In genomic region chr7:65779716-65780372, GRCm38 (mm10) we compare ENCODE assay signal across 17 mouse cellular contexts.
DNase-seq lines count a peak whose midpoint lies in the region; ATAC-seq and TF ChIP-seq lines count a peak whose summit lies in the region.
"Had no signal": no experiment of that assay in that cellular context is flagged by ENCODE, and none has a peak within 500 bp of the region (broad histone marks: within the 10 kb centered on the region; RNA-seq: fewer than 3 reads in every experiment).

No protein-coding gene starts in this region.

- H3K36me3 ChIP-seq in limb, embryonic 13.5 days, result no peaks in the 10 kb centered on the region
- no peaks in the 10 kb centered on the region for H3K36me3 ChIP-seq in stomach, embryonic 16.5 days (ENCODE audit: control insufficient read depth, insufficient read depth, low read length)
- no peaks in the 10 kb centered on the region for H3K36me3 ChIP-seq in hindbrain, embryonic 16.5 days (ENCODE audit: control insufficient read depth, insufficient read depth, low read length)
- H3K36me3 ChIP-seq: heart, embryonic 15.5 days; midbrain, embryonic 13.5 days; neural tube, embryonic 12.5 days had no signal

- no peak for ATAC-seq in limb, embryonic 13.5 days (ENCODE audit: low FRiP score, low read depth)
- peak; percentile 81 for ATAC-seq in stomach, embryonic 16.5 days (ENCODE audit: insufficient read depth, low FRiP score)
- no peak for ATAC-seq in hindbrain, embryonic 16.5 days
- ATAC-seq: CD4-positive, CD25-positive, alpha-beta regulatory T cell, adult 4 months; forebrain, postnatal 0 days; midbrain, embryonic 13.5 days had no signal

- TF ChIP-seq POLR2A in lung, adult 2 months (IDR thresholded peaks at IDR 0.05; ENCODE audit: borderline replicate concordance, extremely low read depth, low read depth, low read length), result no peak

- no peaks in the 10 kb centered on the region for H3K4me1 ChIP-seq in lung, adult 2 months (ENCODE audit: control insufficient read depth, insufficient read depth, low read length)
- peaks cover 42% of the 10 kb centered on the region for H3K4me1 ChIP-seq in limb, embryonic 13.5 days
- H3K4me1 ChIP-seq in stomach, embryonic 16.5 days (ENCODE audit: control insufficient read depth, insufficient read depth, low read length), result no peaks in the 10 kb centered on the region
- H3K4me1 ChIP-seq in hindbrain, embryonic 16.5 days (ENCODE audit: control insufficient read depth, insufficient read depth, low read depth, low read length), result 0 out of 2 replicates have a peak, but pooled peaks cover 2% of the 10 kb centered on the region
- H3K4me1 ChIP-seq: heart, embryonic 15.5 days; neural tube, embryonic 12.5 days had no signal

- WGBS in lung, adult 2 months, result 69% methylated on average over 14 of the region's 14 CpGs
- 61% methylated on average over 14 of the region's 14 CpGs for WGBS in limb, embryonic 13.5 days
- WGBS in stomach, embryonic 16.5 days, result 64% methylated on average over 14 of the region's 14 CpGs
- WGBS in hindbrain, embryonic 16.5 days, result 83% methylated on average over 14 of the region's 14 CpGs

- no peaks in the 10 kb centered on the region; the same call in 1 of the 2 replicates for H3K9me3 ChIP-seq in limb, embryonic 13.5 days
- 0 out of 2 replicates have a peak, but pooled peaks cover 2% of the 10 kb centered on the region for H3K9me3 ChIP-seq in stomach, embryonic 16.5 days (replicated peaks; ENCODE audit: control insufficient read depth, low read length)
- no peaks in the 10 kb centered on the region for H3K9me3 ChIP-seq in hindbrain, embryonic 16.5 days (ENCODE audit: control insufficient read depth, low read length)
- H3K9me3 ChIP-seq: heart, embryonic 15.5 days; midbrain, embryonic 13.5 days; neural tube, embryonic 12.5 days had no signal

- H3K4me3 ChIP-seq in lung, adult 2 months (replicated peaks; ENCODE audit: extremely low read depth, low read depth, low read length), result no peak overlapping the region
- no peak overlapping the region for H3K4me3 ChIP-seq in limb, embryonic 13.5 days
- no peak overlapping the region for H3K4me3 ChIP-seq in stomach, embryonic 16.5 days (replicated peaks; ENCODE audit: low read length)
- H3K4me3 ChIP-seq in hindbrain, embryonic 16.5 days (ENCODE audit: low read length), result no peak overlapping the region
- H3K4me3 ChIP-seq: heart, embryonic 15.5 days; layer of hippocampus, adult 2 months; midbrain, embryonic 13.5 days; neural tube, embryonic 12.5 days had no signal

- H3K27ac ChIP-seq in limb, embryonic 13.5 days, result peak overlapping the region; percentile 55
- peak overlapping the region; percentile 61 for H3K27ac ChIP-seq in stomach, embryonic 16.5 days (ENCODE audit: low read length)
- no peak overlapping the region for H3K27ac ChIP-seq in hindbrain, embryonic 16.5 days (ENCODE audit: low read depth, low read length)
- H3K27ac ChIP-seq: heart, embryonic 15.5 days; hindbrain, embryonic 14.5 days; layer of hippocampus, adult 2 months; midbrain, embryonic 13.5 days; neural tube, embryonic 12.5 days had no signal

- H3K27me3 ChIP-seq in limb, embryonic 13.5 days, result no peaks in the 10 kb centered on the region
- no peaks in the 10 kb centered on the region for H3K27me3 ChIP-seq in stomach, embryonic 16.5 days (ENCODE audit: control insufficient read depth, insufficient read depth, low read length)
- no peaks in the 10 kb centered on the region for H3K27me3 ChIP-seq in hindbrain, embryonic 16.5 days (replicated peaks; ENCODE audit: control insufficient read depth, insufficient read depth, low read length)
- H3K27me3 ChIP-seq: heart, embryonic 15.5 days; midbrain, embryonic 13.5 days; neural tube, embryonic 12.5 days had no signal

- no peak for TF ChIP-seq CTCF in lung, adult 2 months (IDR thresholded peaks at IDR 0.05; ENCODE audit: insufficient read depth, low read length)

- H3K4me2 ChIP-seq in limb, embryonic 13.5 days (replicated peaks), result peak overlapping the region; percentile 44
- 0 out of 2 replicates have a peak overlapping the region, but pooled peaks have one; percentile 1 for H3K4me2 ChIP-seq in stomach, embryonic 16.5 days (ENCODE audit: low read depth, low read length)
- H3K4me2 ChIP-seq in hindbrain, embryonic 16.5 days (ENCODE audit: low read length), result no peak overlapping the region
- H3K4me2 ChIP-seq: heart, embryonic 15.5 days; hindbrain, embryonic 14.5 days; midbrain, embryonic 13.5 days; neural tube, embryonic 12.5 days had no signal

- H3K9ac ChIP-seq in limb, embryonic 13.5 days, result no peak overlapping the region
- no peak overlapping the region for H3K9ac ChIP-seq in stomach, embryonic 16.5 days (ENCODE audit: low read length)
- H3K9ac ChIP-seq in hindbrain, embryonic 16.5 days (ENCODE audit: low read depth, low read length), result no peak overlapping the region
- H3K9ac ChIP-seq: forebrain, postnatal 0 days; heart, embryonic 15.5 days; hindbrain, embryonic 14.5 days; midbrain, embryonic 13.5 days; neural tube, embryonic 12.5 days had no signal

- DNase-seq in lung, adult 2 months, result peak; percentile 21
- DNase-seq in lung, postnatal 14 days, result no peak
- DNase-seq in WW6 (ENCODE audit: low read depth, low spot score), result peak; percentile 22
- no peak for DNase-seq in cerebellum, adult 9-10 months
- DNase-seq: cerebellum, adult 8-10 months; forebrain, postnatal 0 days; gastrocnemius, postnatal 25 days; kidney, adult 18-20 months had no signal

Comparison
In these comparisons a context has a peak if more than half of its experiments do, and no peak if none do; other contexts are left out.
1. DNase-seq: peak in lung, adult 2 months (single experiment) and WW6 (single experiment); none in lung, postnatal 14 days (single experiment) and cerebellum, adult 9-10 months (single experiment).